Mouse (Mus musculus): ENCODE measurements around the gene Akap13.
"Not testable (repeated sequence)": the region's sequence is repeated elsewhere in the genome, so short reads cannot be mapped to it uniquely, and the experiment has no call there.

Gene Akap13

GRCm38 (mm10) chr7:75780812-75781211 is 325.5 kb downstream of the Akap13 start:
- DNase-seq = no peak

DNA sequence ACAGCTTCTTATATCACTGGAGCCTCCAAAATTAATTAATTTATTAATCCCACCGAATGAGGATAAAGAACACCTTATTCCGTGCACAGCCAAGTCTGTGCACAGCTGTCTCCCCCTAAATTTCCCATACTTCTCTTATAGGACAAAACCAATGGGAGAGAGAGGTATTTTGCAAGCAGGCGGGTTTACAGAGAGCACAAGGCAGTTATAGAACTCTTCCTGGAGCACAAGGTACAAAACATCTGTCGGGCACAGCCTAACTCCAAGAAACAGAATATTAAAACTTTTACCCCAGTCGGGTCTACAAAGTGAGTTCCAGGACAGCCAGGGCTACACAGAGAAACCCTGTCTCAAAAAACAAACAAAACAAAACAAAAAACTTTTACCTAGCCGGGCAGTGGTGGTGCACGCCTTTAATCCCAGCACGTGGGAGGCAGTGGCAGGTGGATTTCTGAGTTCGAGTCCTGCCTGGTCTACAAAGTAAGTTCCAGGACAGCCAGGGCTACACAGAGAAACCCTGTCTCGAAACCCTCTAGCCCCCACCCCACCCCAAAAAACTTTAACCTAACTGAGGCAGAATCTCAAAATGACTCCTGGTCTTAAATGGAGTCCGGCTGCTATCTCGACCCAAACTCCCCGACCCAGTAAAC is 326.1 kb downstream of the Akap13 start:
- no peak for DNase-seq

DNA sequence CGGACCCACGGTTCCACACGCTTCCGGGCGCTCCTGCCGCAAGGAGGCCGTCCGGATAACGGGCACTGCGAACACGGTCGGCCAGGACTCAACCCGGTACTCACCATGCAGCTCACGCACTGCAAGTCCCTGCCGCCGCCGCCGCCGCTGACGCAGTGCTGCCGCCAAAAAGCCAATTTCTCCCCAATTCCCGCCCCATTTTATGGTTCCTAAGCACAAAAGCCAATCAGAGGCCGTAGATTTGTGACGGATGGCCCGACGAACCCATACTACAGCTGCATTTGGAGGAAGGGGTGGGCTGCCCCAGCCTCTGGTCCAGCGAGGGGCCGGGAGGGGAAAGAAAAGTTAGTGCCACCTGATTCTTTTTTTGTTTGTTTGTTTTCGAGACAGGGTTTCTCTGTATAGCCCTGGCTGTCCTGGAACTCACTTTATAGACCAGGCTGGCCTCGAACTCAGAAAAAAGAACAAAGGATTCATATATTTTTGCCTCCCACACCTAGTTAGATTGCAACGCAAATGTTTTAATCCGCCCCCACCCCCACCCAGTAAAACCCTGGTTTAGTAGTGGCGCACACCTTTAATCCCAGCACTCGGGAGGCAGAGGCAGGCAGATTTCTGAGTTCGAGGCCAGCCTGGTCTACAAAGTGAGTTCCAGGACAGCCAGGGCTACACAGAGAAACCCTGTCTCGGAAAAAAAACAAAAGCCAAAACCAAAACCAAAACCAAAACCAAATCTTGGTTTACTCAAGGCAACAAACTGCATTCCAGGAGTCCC is 326.8 kb downstream of the Akap13 start:
- peak; percentile 8 for DNase-seq

GRCm38 (mm10) chr7:75782723-75783011 is 327.3 kb downstream of the Akap13 start:
- no peak for DNase-seq

DNA sequence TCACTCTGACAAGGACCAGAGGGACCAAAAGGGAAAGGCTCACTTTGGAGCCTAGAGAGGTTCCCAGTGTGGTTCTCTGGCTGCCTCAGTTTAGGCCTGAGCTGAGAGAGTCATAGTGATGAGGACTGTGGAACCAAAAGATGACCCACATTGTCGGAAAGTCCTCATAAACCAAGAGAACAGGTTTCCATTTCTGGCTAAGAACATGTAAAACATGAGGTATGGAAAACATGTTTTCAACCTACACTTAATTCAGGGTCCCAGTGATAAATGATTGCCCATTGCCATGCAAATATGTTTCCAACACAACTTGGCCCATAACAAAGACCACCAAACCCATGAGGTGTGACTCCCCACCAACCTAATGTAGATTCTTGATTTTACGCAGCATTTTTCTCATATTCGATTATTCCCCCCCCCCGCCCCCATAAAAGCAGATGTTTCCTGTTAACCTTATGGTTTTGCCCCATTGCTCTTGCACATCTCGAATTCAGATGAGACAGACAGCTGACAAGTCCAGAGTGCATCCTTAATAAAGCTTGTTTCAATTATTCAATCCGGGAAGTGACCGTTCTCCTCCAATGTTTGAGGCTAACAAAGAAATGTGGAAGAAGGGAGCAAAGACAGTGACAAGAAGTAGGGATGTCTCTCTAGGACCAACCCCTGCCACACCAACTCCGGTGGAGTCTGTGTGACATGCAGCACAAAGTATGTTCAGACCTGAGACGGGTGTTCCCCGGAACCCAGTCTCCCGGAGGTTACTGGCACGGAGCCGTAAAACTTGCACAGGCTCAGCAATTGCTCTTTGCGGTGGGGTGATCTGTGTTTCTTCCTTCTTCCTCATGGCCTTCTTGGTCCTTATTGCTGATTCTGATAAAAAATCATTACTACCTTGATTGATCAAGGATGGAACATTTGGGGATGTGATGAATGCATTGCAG is 330.3 kb downstream of the Akap13 start:
- DNase-seq = no peak

DNA sequence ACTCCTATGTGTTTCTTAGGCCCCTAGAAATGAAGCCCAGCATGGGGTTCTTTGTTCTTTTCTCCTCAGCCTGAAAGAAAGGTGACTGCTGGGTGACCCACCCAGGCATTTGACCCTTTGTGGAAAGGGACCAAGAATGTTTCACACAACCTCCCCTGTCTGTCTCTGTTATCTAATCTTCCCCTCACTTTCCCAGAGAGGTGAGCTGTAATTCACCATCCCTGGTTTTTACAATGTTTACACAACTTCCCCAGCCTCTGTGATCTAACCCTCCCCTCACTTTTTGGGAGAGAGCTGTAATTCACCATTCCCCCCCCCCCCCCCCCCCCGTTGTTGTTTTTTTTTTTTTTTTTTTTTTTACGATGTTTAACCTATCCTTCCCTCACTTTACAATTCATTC is 331.5 kb downstream of the Akap13 start:
- no peak for DNase-seq

DNA sequence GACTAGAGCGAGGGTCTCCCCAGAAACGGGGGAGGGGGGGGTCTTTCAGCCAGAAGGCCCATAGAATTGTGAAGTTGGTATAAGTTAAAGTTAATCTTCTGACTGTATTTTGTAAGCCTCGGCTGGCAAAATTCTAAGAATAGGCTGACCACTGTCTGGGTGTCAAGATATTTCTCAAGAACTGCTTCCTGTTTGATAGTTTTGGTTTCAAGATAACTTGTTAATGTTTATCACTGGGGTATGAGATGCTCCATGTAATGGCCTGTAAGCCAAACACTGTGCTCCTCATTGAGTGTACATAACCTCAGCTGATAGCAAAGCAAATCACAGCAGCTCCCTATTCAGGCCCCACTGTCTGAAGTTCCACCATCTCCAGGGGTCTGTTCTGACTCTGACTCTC is 332.0 kb downstream of the Akap13 start:
- DNase-seq = no peak

GRCm38 (mm10) chr7:75788069-75788800 is 332.9 kb downstream of the Akap13 start:
- DNase-seq = not testable (repeated sequence)

DNA sequence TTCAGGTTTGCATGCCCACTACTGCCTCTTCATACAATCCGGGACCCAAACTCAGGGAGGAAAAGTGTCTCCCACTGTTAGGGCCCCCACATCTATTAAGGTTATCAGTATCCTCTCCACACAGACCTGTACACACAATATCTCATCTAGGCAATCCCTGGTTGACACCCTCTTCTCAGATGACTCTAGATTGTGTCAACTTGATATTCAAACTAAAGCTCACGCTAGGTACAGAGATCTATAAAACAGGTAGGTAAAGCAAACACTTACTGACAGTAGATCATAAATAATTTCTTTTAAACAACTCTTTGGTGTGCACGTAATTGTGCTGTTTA is 333.4 kb downstream of the Akap13 start:
- DNase-seq = not testable (repeated sequence)

DNA sequence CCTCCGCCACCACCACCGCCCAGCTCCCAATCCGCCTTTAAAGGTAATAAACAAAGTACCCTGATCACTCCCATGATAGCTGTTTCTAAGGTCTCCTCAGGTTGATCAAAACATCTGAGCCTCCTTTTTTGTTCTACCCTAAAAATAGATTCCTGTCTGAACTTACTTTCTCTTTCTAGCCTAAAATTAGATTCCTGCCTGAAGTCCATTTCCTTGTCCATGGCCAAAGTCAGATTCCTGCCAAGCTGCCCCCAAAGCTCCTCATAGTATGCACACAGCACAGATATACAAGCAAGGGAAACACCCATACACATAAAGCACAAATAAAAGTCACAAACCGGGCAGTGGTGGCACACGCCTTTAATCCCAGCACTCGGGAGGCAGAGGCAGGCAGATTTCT is 334.4 kb downstream of the Akap13 start:
- no peak for DNase-seq

- DNase-seq = not testable (repeated sequence)
Observed at GRCm38 (mm10) chr7:75791092-75791837, 335.9 kb downstream of the Akap13 start.

GRCm38 (mm10) chr7:75793091-75793490 is 337.8 kb downstream of the Akap13 start:
- no peak for DNase-seq

GRCm38 (mm10) chr7:75793654-75794335 is 338.5 kb downstream of the Akap13 start:
- DNase-seq = no peak

DNA sequence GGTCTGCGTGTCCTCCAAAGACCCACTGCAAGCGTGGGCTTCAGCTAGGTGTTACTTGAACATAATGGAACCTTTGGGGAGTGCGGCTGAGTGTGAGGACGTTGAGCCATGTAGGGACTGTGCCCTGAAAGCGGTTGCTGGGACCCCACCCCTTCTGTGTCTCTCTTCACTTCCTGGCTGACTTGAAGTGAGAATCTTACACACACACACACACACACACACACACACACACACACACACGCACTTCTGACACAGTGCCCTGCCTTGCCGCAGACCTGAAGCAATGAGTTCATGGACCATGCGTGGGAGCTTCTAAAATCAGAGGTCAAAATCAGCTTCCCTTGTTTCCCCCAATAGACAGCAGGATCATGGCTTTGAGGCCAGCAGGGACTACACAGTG is 339.8 kb downstream of the Akap13 start:
- no peak for DNase-seq

DNA sequence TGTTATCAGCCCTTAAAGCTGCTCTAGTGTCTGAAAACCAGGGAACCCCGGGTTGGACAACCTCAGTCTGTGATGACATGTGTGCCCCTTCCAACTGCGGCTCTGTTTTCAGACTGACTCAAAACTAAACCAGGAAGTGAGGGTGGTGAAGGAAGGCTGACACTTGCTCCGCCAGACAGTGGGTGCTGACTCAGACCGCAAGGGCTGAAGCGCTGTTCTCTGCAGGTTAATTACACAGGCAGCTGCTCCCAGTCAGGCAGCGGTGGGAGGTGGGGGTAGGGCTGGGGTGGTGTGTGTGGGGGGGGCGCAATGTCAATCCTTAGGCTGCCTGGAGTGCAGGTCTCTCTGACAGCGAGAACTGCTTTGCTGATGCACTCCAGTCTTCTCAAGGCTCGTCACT is 341.1 kb downstream of the Akap13 start:
- DNase-seq = no peak

DNA sequence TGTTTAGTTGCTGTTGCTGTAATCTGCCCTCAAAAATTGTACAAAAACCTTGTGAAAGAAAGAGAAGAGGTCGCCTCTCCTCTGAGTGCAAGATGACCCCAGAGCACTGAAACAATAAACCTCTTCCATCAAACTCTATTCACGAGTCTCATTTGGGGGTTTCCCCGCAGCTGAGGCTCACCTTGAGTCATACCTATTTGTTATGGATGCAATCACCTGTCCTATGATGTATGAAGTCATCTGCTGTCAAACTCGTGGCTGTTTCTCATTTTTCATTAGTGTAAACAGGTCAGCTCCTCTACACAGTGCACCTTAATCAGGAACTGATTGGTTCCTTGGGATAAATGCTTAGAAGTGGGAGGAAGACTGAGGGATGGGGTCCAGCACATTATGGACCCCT is 345.2 kb downstream of the Akap13 start:
- DNase-seq = no peak

DNA sequence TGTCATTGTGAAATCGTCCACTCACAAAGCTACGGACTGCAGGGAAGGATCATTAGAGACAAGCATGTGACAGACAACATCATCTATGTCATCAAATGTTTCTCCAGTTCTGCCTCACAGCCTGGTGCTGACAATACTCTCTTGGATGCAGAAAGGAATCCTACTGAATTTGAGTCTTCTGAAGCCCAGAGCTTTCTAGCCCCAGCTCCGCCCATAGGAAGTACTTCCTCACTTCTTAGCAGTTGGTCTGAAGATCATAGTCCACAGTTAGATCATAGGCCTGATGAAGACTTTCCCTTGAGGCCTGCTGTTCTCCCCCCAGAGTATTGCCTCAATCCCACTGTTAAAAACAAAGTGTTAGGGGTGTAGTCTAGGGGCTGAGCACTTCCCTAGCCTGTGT is 345.7 kb downstream of the Akap13 start:
- no peak for DNase-seq

DNA sequence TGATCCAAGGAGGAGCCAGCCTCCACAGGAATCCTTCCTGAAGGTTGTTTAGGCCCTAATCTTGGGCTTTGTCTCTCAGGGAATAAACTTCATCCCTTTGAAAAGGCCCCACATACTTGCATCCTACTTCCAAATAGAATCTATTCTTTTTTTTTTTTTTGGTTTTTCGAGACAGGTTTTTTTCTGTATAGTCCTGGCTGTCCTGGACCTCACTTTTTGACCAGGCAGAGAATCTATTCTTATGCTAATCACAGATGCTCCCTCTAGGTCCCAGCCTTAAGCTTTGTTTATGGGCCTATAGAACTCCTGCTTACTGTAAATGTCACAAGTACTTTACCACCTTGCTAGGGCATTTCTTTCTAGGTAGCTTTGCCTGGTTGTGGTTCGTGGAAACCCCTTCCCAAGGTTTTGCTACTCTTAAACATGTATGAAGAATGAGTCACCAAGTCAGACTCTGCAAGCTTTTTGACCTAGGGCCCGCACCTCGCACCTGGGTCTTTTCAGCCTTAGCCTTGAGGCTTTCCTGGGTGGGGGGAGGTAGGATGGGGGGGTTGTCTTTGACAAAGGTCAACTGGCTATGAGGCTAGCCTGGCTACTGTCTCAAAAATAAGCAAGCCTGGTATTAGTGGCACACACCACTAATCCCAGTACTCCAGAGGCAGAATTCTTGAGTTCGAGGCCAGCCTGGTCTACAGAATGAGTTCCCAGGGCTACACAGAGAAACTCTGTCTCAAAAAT is 346.5 kb downstream of the Akap13 start:
- DNase-seq = no peak

DNA sequence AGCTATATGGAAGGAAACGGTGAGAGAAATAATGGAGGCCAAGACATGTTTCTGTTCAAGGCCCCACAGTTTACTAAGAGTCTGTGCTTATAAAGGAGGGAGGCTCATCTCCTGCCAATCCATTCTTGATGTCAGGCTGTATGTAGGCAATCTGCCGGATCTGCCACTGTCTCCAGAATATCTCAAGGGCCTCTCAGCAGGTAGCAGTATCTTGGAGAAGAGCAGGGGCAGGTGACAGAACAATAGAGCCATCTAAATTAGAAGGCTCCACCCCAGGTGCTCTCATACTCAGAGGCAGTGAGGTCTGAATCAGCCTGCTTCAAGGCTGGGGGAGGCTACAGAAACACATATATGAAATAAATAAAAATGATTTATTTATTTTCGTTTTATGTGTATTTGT is 347.6 kb downstream of the Akap13 start:
- DNase-seq = no peak
